Mouse (Mus musculus): ENCODE measurements around the gene Hrc. TPM values are rescaled to one million over a fixed set of nuclear protein-coding genes. Genes with fewer than 3 reads are reported as not detected.

The Hrc gene
- total RNA-seq (2012; rRNA removed) (not detected in 2 replicates), polyA plus RNA-seq (2012; ENCODE audit: insufficient read depth in 1 of 2, insufficient read length in 2 of 2, low read depth in 1 of 2, low replicate concordance in 2 of 2, missing spikeins in 1 of 2) (under 1 TPM in 1 of 2 experiments, not detected in 1; 0.22 TPM)

GRCm38 (mm10) chr7:45335056-45335455 is at the start of gene Hrc:
TSS of gene Hrc (plus strand) at chr7:45335290.
- H3K27me3 ChIP-seq (ENCODE audit: control insufficient read depth in 1 of 2, insufficient read depth in 2 of 2, low read length in 2 of 2), result no peaks in the 10 kb centered on the region

GRCm38 (mm10) chr7:45286486-45286885 is 48.6 kb upstream of the Hrc start:
- DNase-seq (ENCODE audit: low read depth, low spot score), result no peak
- Histone ChIP-seq H3K4me1 (ENCODE audit: control insufficient read depth in 1 of 2, insufficient read depth in 2 of 2, low read length in 2 of 2) (no peaks in the 10 kb centered on the region), H3K27me3 (ENCODE audit: control insufficient read depth in 1 of 2, insufficient read depth in 2 of 2, low read length in 2 of 2) (peaks cover 2 to 6% of the 10 kb centered on the region in 2 experiments; a peak in 3 of 4 replicates), H3K9me3 (replicated peaks; ENCODE audit: insufficient read depth, low read length) (no peaks in the 10 kb centered on the region), H3K79me2 (ENCODE audit: control insufficient read depth, insufficient read depth, low read length, poor library complexity) (no peaks in the 10 kb centered on the region), H3K4me3 (ENCODE audit: control insufficient read depth in 1 of 2, insufficient read depth in 1 of 2, low read depth in 2 of 2, low read length in 2 of 2) (no peak overlapping the region), H3K27ac (ENCODE audit: control insufficient read depth, low read depth, low read length) (no peak overlapping the region), H3K9ac (ENCODE audit: control insufficient read depth, low read depth, low read length, poor library complexity, severe bottlenecking) (no peak overlapping the region), H3K36me3 (ENCODE audit: control insufficient read depth in 1 of 2, insufficient read depth in 2 of 2, low read length in 2 of 2) (no peaks in the 10 kb centered on the region)
- TF ChIP-seq ZKSCAN1 (IDR thresholded peaks at IDR 0.05; ENCODE audit: low read depth, low read length) (no peak), RAD21 (IDR thresholded peaks at IDR 0.05; ENCODE audit: low read depth, low read length) (no peak), MEF2A (IDR thresholded peaks at IDR 0.05; ENCODE audit: extremely low read depth, insufficient replicate concordance, low read depth, low read length, poor library complexity, severe bottlenecking) (no peak), ZMIZ1 (IDR thresholded peaks at IDR 0.05; ENCODE audit: low read depth, low read length) (no peak), MAX (IDR thresholded peaks at IDR 0.05; ENCODE audit: low read length) (no peak), UBTF (IDR thresholded peaks at IDR 0.05; ENCODE audit: borderline replicate concordance, insufficient read depth, low read depth, low read length) (no peak), GATA1 (IDR thresholded peaks at IDR 0.05; ENCODE audit: low read depth, low read length) (no peak), USF1 (IDR thresholded peaks at IDR 0.05; ENCODE audit: low read depth, low read length) (no peak), JUND (IDR thresholded peaks at IDR 0.05; ENCODE audit: low read depth, low read length) (no peak), SIN3A (IDR thresholded peaks at IDR 0.05; ENCODE audit: low read length) (no peak), POLR2A (IDR thresholded peaks at IDR 0.05; ENCODE audit: control insufficient read depth in 1 of 2, insufficient read depth in 1 of 2, low read depth in 1 of 2, low read length in 2 of 2, poor library complexity in 1 of 2) (no peak), MYC (IDR thresholded peaks at IDR 0.05; ENCODE audit: low read depth, low read length) (no peak), E2F4 (IDR thresholded peaks at IDR 0.05; ENCODE audit: borderline replicate concordance, low read depth, low read length) (no peak)

More at GRCm38 (mm10) chr7:45335056-45335455, at the start of gene Hrc:
- Histone ChIP-seq H3K27ac (ENCODE audit: control insufficient read depth, low read depth, low read length) (no peak within 1 kb of the TSS), H3K9me3 (replicated peaks; ENCODE audit: insufficient read depth, low read length) (no peaks in the 10 kb centered on the region), H3K9ac (ENCODE audit: control insufficient read depth, low read depth, low read length, poor library complexity, severe bottlenecking) (no peak within 1 kb of the TSS), H3K4me3 (ENCODE audit: control insufficient read depth in 1 of 2, insufficient read depth in 1 of 2, low read depth in 2 of 2, low read length in 2 of 2) (no peak within 1 kb of the TSS), H3K4me1 (ENCODE audit: control insufficient read depth in 1 of 2, insufficient read depth in 2 of 2, low read length in 2 of 2) (peaks cover 6 to 16% of the 10 kb centered on the region in 2 experiments), H3K79me2 (ENCODE audit: control insufficient read depth, insufficient read depth, low read length, poor library complexity) (peaks cover 1% of the 10 kb centered on the region; the same call in 1 of the 2 replicates), H3K36me3 (ENCODE audit: control insufficient read depth in 1 of 2, insufficient read depth in 2 of 2, low read length in 2 of 2) (0 out of 4 replicates have a peak, but pooled peaks cover 0 to 5% of the 10 kb centered on the region in 2 experiments)
- no peak for DNase-seq (ENCODE audit: low read depth, low spot score)
- TF ChIP-seq MAFK (IDR thresholded peaks at IDR 0.05; ENCODE audit: borderline replicate concordance, low read depth, low read length) (no peak), KAT2A (conservative IDR thresholded peaks at IDR 0.05; ENCODE audit: low read depth, low read length) (no peak), MYC (IDR thresholded peaks at IDR 0.05; ENCODE audit: low read depth, low read length) (no peak), POLR2AphosphoS5 (IDR thresholded peaks at IDR 0.05; ENCODE audit: borderline replicate concordance, low read depth, low read length) (no peak), GATA1 (IDR thresholded peaks at IDR 0.05; ENCODE audit: low read depth, low read length) (no peak), MYB (IDR thresholded peaks at IDR 0.05; ENCODE audit: low read depth, low read length) (no peak), ZKSCAN1 (IDR thresholded peaks at IDR 0.05; ENCODE audit: low read depth, low read length) (no peak), USF2 (IDR thresholded peaks at IDR 0.05; ENCODE audit: borderline replicate concordance in 1 of 2, insufficient read depth in 1 of 2, low read depth in 1 of 2, low read length in 2 of 2) (no peak), SMC3 (IDR thresholded peaks at IDR 0.05; ENCODE audit: low read depth, low read length) (no peak)
